Mouse (Mus musculus): ENCODE results near the gene Surf1. TPM values are rescaled to one million over a fixed set of nuclear protein-coding genes. Genes with fewer than 3 reads are reported as not detected.
A peak's percentile ranks its signal among the peaks of the same experiment; 100 is the strongest.

The Surf1 gene
- polyA plus RNA-seq, 1 experiment from 2014 or later = 62.1 TPM

GRCm38 (mm10) chr2:26950411-26950810 lies 34.1 kb upstream of the Surf1 start:
- ATAC-seq (ENCODE audit: insufficient read depth, low FRiP score, low read depth) = no peak
- peaks cover 33% of the 10 kb centered on the region for H3K36me3 ChIP-seq
- no peak overlapping the region for H3K9ac ChIP-seq
- no peak overlapping the region for H3K27ac ChIP-seq
- no peaks in the 10 kb centered on the region for H3K4me1 ChIP-seq
- WGBS = 81% methylated on average over 2 of the region's 2 CpGs
- no peak overlapping the region for H3K4me2 ChIP-seq
- H3K4me3 ChIP-seq (replicated peaks) = no peak overlapping the region
- no peaks in the 10 kb centered on the region for H3K27me3 ChIP-seq (replicated peaks)
- no peaks in the 10 kb centered on the region for H3K9me3 ChIP-seq

- Histone ChIP-seq H3K4me2 (no peak overlapping the region), H3K9me3 (no peaks in the 10 kb centered on the region), H3K27me3 (replicated peaks) (no peaks in the 10 kb centered on the region), H3K36me3 (no peaks in the 10 kb centered on the region), H3K4me1 (no peaks in the 10 kb centered on the region), H3K27ac (no peak overlapping the region), H3K9ac (no peak overlapping the region), H3K4me3 (replicated peaks) (no peak overlapping the region)
- 84% methylated on average over 3 of the region's 3 CpGs for WGBS
- ATAC-seq (ENCODE audit: insufficient read depth, low FRiP score, low read depth) = no peak
These were observed 26.9 kb upstream of the Surf1 start for GRCm38 (mm10) chr2:26943253-26943652.

GRCm38 (mm10) chr2:26941539-26941938 lies 25.2 kb upstream of the Surf1 start:
- 40% methylated on average over 5 of the region's 5 CpGs for WGBS
- ATAC-seq (ENCODE audit: insufficient read depth, low FRiP score, low read depth) = no peak
- no peak overlapping the region for H3K27ac ChIP-seq
- no peaks in the 10 kb centered on the region for H3K9me3 ChIP-seq
- H3K9ac ChIP-seq = no peak overlapping the region
- H3K27me3 ChIP-seq (replicated peaks) = no peaks in the 10 kb centered on the region
- no peak overlapping the region for H3K4me2 ChIP-seq
- no peaks in the 10 kb centered on the region for H3K36me3 ChIP-seq
- H3K4me3 ChIP-seq (replicated peaks) = no peak overlapping the region
- no peaks in the 10 kb centered on the region for H3K4me1 ChIP-seq

GRCm38 (mm10) chr2:26936425-26936824 lies 20.1 kb upstream of the Surf1 start:
- Histone ChIP-seq H3K4me2 (no peak overlapping the region), H3K4me3 (replicated peaks) (no peak overlapping the region), H3K27ac (no peak overlapping the region), H3K36me3 (no peaks in the 10 kb centered on the region), H3K27me3 (replicated peaks) (no peaks in the 10 kb centered on the region), H3K4me1 (peaks cover 12% of the 10 kb centered on the region; the same call in 1 of the 2 replicates), H3K9ac (no peak overlapping the region), H3K9me3 (no peaks in the 10 kb centered on the region)
- no peak for ATAC-seq (ENCODE audit: insufficient read depth, low FRiP score, low read depth)
- 64% methylated on average over 1 of the region's 1 CpGs for WGBS

- Histone ChIP-seq H3K36me3 (0 out of 2 replicates have a peak, but pooled peaks cover 1% of the 10 kb centered on the region), H3K9me3 (no peaks in the 10 kb centered on the region), H3K27ac (no peak overlapping the region), H3K4me2 (no peak overlapping the region), H3K9ac (no peak overlapping the region), H3K27me3 (replicated peaks) (no peaks in the 10 kb centered on the region), H3K4me1 (peaks cover 23% of the 10 kb centered on the region), H3K4me3 (replicated peaks) (no peak overlapping the region)
- 75% methylated on average over 2 of the region's 2 CpGs for WGBS
- ATAC-seq (ENCODE audit: insufficient read depth, low FRiP score, low read depth) = no peak
These were observed 19.0 kb upstream of the Surf1 start for GRCm38 (mm10) chr2:26935286-26935685.

- under 1% methylated on average over 66 of the region's 70 CpGs for WGBS
These were observed 17.1 kb upstream of the Surf1 start, which contains the start of the genes Surf4 and Stkld1 for GRCm38 (mm10) chr2:26933304-26934055. Surf4 (minus strand) TSS chr2:26933928. Stkld1 (plus strand) TSS chr2:26934047.

GRCm38 (mm10) chr2:26932473-26933303 lies 16.4 kb upstream of the Surf1 start:
- H3K36me3 ChIP-seq = 0 out of 2 replicates have a peak, but pooled peaks cover 15% of the 10 kb centered on the region
- peak overlapping the region; percentile 82 for H3K4me3 ChIP-seq (replicated peaks)
- peak overlapping the region; percentile 99 for H3K9ac ChIP-seq
- H3K9me3 ChIP-seq = no peaks in the 10 kb centered on the region
- peaks cover 23% of the 10 kb centered on the region for H3K4me1 ChIP-seq
- peak; percentile 40; the same call in 1 of the 2 replicates for ATAC-seq (ENCODE audit: insufficient read depth, low FRiP score, low read depth)
- WGBS = under 1% methylated on average over 42 of the region's 49 CpGs
- no peaks in the 10 kb centered on the region for H3K27me3 ChIP-seq (replicated peaks)
- H3K4me2 ChIP-seq = peak overlapping the region; percentile 64
- H3K27ac ChIP-seq = peak overlapping the region; percentile 89

More at GRCm38 (mm10) chr2:26933304-26934055, 17.1 kb upstream of the Surf1 start, which contains the start of the genes Surf4 and Stkld1:
- Histone ChIP-seq H3K9me3 (no peaks in the 10 kb centered on the region), H3K27ac (peak within 1 kb of the TSS; percentile 89), H3K4me3 (replicated peaks) (peak within 1 kb of the TSS; percentile 82), H3K27me3 (replicated peaks) (no peaks in the 10 kb centered on the region), H3K4me1 (peaks cover 23% of the 10 kb centered on the region), H3K36me3 (0 out of 2 replicates have a peak, but pooled peaks cover 12% of the 10 kb centered on the region), H3K4me2 (peak within 1 kb of the TSS; percentile 72), H3K9ac (peak within 1 kb of the TSS; percentile 99)
- ATAC-seq (ENCODE audit: insufficient read depth, low FRiP score, low read depth) = peak; percentile 94

- Histone ChIP-seq H3K4me2 (no peak overlapping the region), H3K27me3 (replicated peaks) (no peaks in the 10 kb centered on the region), H3K36me3 (peaks cover 30% of the 10 kb centered on the region; the same call in 1 of the 2 replicates), H3K27ac (no peak overlapping the region), H3K4me1 (peaks cover 23% of the 10 kb centered on the region), H3K4me3 (replicated peaks) (no peak overlapping the region), H3K9ac (no peak overlapping the region), H3K9me3 (no peaks in the 10 kb centered on the region)
- 50% methylated on average over 1 of the region's 1 CpGs for WGBS
- ATAC-seq (ENCODE audit: insufficient read depth, low FRiP score, low read depth) = no peak
These were observed 14.1 kb upstream of the Surf1 start for GRCm38 (mm10) chr2:26930390-26930789.

GRCm38 (mm10) chr2:26927745-26928476 lies 11.6 kb upstream of the Surf1 start:
- no peaks in the 10 kb centered on the region for H3K9me3 ChIP-seq
- H3K4me1 ChIP-seq = peaks cover 17% of the 10 kb centered on the region
- WGBS = 84% methylated on average over 6 of the region's 6 CpGs
- no peak for ATAC-seq (ENCODE audit: insufficient read depth, low FRiP score, low read depth)
- no peak overlapping the region for H3K9ac ChIP-seq
- peaks cover 54% of the 10 kb centered on the region for H3K36me3 ChIP-seq
- no peak overlapping the region for H3K4me3 ChIP-seq (replicated peaks)
- no peak overlapping the region for H3K4me2 ChIP-seq
- no peaks in the 10 kb centered on the region for H3K27me3 ChIP-seq (replicated peaks)
- no peak overlapping the region for H3K27ac ChIP-seq

GRCm38 (mm10) chr2:26921784-26922183 lies 5.5 kb upstream of the Surf1 start:
- Histone ChIP-seq H3K4me1 (peaks cover 13% of the 10 kb centered on the region), H3K27me3 (replicated peaks) (no peaks in the 10 kb centered on the region), H3K9me3 (no peaks in the 10 kb centered on the region), H3K27ac (no peak overlapping the region), H3K9ac (no peak overlapping the region), H3K4me3 (replicated peaks) (no peak overlapping the region), H3K4me2 (no peak overlapping the region), H3K36me3 (peaks cover 79% of the 10 kb centered on the region)
- WGBS = 64% methylated on average over 9 of the region's 9 CpGs
- ATAC-seq (ENCODE audit: insufficient read depth, low FRiP score, low read depth) = peak; percentile 66; the same call in 1 of the 2 replicates

- H3K9ac ChIP-seq = no peak overlapping the region
- ATAC-seq (ENCODE audit: insufficient read depth, low FRiP score, low read depth) = no peak
- H3K4me3 ChIP-seq (replicated peaks) = no peak overlapping the region
- H3K4me1 ChIP-seq = peaks cover 17% of the 10 kb centered on the region
- no peak overlapping the region for H3K4me2 ChIP-seq
- peaks cover 66% of the 10 kb centered on the region for H3K36me3 ChIP-seq
- H3K9me3 ChIP-seq = no peaks in the 10 kb centered on the region
- H3K27me3 ChIP-seq (replicated peaks) = no peaks in the 10 kb centered on the region
- WGBS = 89% methylated on average over 6 of the region's 6 CpGs
- no peak overlapping the region for H3K27ac ChIP-seq
These were observed 4.0 kb upstream of the Surf1 start for GRCm38 (mm10) chr2:26920190-26920855.
